Mouse (Mus musculus) embryonic fibroblast, embryonic 13.5 days (primary cell): ENCODE data around the gene Upk3a.

ENCODE experiments used
- CTCF ChIP-seq: IDR thresholded peaks from 2 replicates; pipeline ENCODE4 v1.5.1; 2011; ENCODE audit warnings: mild to moderate bottlenecking, control low read depth, low read length, moderate library complexity, borderline replicate concordance; ENCODE audit not compliant: insufficient read depth
- POLR2A ChIP-seq: IDR thresholded peaks from 2 replicates; pipeline ENCODE4 v1.6.1; 2011; ENCODE audit warnings: low read depth, mild to moderate bottlenecking, control low read depth, low read length, moderate library complexity

GRCm38 (mm10) chr15:85000984-85001982 lies 15.7 kb upstream of the Upk3a start:
- TF ChIP-seq POLR2A: no peak
- peak; percentile 90 for TF ChIP-seq CTCF
